Mouse (Mus musculus) cerebellum, adult 9-10 months (tissue): ENCODE results near the gene Erich2.
"Not testable (repeated sequence)": the region's sequence is repeated elsewhere in the genome, so short reads cannot be mapped to it uniquely, and the experiment has no call there.

Experiments
- DNase-seq: peaks from one replicate; pipeline ENCODE4 v3.0.0; 2022

The Erich2 gene

DNA sequence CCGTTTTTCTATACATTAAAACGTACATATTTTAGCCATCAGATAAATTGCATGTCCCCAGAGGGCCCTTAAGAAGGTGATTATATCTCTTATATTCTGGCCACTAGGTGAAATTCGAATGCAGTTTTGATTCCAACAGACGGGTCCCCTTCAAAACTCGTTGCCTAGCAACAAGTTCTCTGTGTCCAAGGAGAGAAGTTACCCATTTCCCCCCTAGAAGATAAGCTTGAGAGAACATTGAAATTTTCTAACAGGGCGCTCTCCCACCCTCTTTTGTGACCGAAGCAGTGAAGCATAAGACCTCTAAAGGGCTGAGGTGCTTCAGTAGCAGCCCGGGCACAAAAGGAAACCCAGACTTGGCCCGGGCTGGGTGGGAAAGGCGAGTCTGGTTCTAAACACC, at the start of gene Erich2:
Gene Erich2 (plus strand): TSS at position 324 of the 400 bp plus-strand sequence.
- DNase-seq: no peak

DNA sequence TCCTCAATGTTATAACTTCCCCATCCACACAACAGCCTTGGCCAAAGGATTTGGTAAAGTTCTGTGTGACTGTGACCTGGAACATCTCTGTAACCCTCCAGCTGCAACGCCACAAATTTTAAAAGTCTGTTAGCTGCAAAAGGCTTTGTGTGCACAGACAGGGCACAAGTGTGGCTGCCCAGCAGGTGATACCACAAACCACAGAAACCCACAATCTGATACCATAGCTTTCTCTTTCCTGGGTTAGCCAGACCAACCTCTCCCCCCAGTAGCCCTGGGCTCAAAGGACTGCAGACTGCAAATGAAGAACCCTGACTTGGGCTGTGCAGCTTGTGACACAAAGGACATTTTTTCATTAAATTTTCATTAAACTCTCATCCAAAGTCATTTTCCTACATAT, 45.0 kb upstream of the Erich2 start:
- DNase-seq: no peak

DNA sequence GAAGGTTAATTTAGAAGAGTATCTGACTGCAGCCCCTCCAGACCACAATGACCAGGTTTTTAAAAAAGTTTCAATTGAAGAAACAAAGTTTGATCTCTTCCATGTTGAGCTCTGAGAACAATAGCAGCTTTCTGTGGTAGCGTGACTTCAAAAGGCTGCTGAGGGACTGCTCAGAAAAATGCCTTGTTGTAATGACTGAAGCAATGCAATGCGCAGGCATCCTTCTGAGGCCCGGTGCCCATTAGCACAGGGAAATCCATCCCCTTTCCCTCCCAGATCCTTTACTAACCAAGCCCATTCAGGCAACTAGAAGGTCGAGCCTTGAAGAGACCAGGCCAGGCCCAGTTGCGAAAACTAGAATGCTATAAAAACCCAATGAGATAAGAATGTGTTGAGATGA, 37.5 kb upstream of the Erich2 start:
- DNase-seq: no peak

DNA sequence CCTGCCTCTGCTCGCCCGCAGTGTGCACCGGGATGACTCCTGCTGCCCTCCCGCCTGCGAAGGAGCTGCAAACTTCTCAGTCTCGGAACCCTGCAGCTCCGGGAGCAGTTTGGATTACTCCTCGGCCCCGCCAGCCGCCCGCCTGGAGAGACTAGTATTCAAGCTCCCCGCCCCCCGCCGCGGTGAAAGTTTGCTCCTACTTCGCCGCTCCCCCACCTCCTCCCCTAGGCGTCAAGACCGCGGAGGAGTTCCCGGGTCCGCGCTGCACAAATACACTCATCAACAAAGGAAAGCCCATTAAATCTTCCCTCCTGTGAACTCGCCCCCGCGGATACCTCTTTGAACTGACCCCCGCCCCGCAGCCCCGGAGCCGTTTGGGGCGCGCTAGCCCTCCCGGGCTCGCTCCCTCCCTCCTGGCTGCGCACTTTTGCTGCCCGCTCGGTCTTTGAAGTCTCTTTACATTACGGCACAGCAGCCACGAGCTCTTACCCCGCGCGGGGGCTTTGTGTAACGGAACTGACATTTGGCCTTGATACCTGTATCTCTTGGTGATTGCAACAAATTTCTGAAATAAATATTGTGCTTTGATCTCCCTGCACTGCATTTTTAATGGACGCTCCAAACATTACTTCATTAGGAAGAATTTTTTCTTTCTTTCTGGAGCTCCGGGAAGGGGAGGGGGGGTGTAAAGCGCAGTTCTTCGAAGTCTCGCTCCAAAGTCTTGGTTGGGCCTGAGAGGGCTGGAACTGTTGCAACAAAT, 36.6 kb upstream of the Erich2 start:
- no peak for DNase-seq

DNA sequence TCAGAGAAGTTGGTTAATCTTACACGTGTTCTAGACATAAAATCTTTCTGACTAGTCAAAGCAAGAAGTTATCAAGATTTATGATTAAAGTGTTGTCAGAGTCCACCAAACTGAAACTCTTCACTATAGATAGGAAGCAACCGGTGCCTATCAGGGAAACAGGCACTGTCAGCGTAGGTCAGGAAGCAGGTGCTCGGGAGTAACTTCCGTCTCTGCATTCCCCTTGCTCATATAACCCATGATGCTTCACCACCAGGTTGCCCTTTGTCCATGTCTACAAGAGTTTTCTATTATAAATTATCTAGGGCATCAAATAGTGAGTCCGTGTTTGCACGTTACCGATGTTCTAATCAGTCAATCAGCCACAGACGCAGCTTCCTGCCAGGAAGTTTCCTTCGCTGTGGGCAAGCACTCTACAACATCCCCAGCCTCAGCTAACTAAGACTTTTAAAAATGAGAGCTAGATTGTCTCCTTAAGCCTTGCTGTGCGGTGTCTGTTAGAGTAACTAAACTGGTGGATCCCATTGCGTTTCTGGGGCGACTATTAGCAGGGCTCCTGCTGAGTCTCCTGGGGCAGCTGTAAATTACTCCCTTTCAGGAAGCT, 10.8 kb upstream of the Erich2 start:
- DNase-seq: no peak

DNA sequence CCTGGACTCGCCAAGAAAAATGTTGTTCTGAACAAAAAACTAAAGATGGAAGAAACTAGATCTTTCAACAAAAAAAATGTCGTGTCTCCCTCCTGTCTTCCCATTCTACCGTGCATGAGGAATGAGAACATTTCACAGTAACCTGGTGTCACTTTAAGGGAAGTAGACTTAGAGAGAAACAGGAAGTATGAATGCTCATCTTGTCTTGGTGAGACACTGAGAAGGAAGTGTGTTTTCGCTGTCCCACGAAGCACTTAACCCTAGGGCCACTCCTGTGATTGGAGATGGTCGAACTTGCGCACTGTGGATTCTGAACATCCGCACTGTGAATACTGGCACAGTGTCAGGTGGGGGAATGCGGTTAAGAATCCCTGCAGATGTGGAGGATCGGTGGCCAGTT, 5.2 kb upstream of the Erich2 start:
- no peak for DNase-seq

DNA sequence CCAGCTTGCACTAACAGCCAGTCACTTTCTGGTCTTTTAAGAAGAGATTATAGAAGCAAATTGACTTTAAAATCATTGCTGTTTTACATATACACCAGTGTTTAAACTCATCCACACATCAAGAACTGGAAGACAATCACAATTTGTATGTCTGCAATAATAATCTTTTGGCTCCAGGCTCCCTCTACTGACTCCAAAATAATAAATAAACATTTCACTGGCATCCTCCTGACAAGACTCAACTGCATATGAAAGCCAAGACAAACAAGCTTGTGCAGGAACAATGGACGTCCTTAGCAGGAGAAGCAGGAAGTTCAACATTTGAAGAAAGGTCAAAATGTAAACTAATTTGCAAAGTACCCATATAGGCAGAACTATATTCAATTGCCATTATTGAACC, 3.4 kb upstream of the Erich2 start:
- DNase-seq: no peak

DNA sequence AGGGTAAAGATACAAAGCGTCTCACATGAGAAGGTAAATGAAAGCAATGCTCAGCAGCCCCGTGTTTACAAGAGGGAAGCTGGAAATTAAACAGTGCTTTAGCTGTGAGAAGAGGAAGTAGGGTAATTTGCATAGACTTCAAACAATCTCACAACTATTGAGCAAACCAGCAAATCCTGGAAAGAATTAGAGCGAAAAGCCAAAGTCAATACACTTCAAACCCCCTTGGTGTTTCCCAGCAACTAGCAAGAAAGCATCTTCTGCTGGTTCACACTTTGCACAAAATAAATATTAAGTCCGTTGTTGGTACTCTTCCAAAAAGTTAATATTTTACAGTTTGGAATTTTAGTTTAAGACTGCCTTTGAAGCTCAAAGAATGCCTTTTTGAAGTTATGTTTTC, 2.7 kb upstream of the Erich2 start:
- no peak for DNase-seq

DNA sequence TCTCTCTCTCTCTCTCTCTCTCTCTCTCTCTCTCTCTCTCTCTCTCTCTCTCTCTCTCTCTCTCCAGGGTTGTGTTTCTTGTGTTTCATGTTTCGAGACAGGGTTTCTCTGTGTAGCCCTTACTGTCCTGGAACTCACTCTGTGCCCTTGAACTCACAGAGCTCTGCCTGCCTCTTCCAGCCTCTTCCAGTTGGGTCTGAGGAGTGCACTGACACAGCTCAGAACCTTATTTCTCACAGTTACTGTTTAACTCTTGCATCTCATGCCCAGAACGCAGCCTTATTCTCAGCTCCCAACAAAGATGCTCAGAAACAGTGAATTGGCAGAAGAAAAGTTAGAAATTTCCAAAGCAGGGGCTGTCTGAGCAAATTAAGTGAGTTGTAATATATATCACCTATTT, 2.2 kb upstream of the Erich2 start:
- no peak for DNase-seq

DNA sequence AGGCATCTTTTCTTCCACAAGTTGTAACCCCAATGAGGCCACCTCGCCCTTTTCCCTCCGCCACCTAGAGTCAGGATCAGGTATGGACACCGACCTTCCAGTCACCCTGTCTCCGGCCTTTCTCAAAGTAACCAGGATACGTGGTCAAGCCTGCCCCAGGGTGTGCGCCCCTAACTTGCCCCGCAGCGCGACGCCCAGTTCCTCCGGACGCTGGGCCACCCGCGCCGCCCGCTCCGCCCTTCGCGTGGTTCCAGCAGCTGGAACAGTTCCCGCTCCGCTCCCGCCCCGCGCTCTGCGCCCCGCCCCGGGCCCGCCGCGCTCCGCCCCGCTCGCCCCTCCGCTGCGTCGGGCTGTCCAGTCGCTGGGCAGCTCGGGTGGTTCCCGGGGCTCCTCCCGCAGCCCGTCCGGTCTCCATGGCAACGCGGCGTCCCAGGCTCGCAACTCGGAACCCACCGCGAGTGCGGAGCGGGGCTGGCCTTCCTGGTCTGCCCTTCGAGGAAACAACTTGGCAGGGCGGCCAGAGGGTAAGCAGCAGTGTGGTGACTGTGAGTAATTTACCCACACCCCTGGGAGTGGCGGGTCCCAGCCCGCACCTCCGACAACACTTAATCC, 508 bp downstream of the Erich2 start:
- DNase-seq: peak; percentile 24

DNA sequence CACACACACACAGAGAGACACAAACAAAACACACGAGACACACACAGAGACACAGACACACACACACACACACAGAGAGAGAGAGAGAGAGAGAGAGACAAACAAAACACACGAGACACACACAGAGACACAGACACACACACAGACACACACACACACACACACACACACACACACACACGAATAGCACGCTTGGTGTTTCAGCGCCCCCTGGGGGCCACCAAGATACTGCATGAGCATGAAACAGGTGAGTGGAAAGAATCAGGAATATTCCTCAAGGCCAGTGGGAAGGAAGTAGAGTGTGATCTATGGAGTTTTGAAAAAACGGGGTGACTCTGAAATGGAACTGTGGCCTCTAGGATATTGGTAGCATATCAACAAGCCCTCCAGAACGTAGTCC, 29.7 kb downstream of the Erich2 start:
- DNase-seq: not testable (repeated sequence)

DNA sequence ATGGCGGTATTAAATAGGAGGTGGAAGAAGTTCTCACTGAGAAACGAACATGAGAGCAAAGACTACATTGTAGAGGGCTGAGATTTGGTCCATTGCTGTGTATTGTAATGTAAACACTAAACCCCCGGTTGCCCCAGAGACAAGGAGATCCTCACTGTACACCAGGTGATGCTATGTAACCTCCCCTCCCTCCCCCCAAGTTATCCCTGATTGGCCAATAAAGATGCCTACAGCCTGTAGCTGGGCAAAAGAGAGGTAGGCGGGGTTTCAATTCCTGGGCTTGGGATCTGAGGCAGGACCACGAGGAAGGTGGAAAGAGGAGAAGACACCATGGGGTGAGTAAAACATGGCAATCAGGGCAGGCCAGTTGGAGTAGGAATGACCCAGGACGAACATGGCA, 42.1 kb downstream of the Erich2 start:
- DNase-seq: no peak

DNA sequence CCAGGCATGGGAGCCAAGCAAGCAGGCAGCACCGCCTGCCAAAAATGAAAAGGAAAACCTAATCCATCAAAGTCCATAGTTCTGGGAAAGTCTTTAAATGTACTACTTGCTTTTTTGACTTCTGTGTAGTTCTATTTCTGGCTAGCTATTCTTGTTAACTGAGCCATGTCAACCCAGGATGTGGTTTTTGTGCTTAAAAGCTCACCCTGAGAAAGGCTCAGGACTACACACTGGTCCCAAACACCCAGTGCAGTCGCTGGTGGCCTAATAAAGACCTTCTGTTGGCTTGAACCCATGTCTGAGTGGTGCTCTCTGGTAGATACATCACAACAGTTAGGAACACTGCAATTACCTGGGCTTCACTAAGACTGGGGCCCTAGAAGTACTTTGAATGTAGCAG, 42.8 kb downstream of the Erich2 start:
- no peak for DNase-seq

DNA sequence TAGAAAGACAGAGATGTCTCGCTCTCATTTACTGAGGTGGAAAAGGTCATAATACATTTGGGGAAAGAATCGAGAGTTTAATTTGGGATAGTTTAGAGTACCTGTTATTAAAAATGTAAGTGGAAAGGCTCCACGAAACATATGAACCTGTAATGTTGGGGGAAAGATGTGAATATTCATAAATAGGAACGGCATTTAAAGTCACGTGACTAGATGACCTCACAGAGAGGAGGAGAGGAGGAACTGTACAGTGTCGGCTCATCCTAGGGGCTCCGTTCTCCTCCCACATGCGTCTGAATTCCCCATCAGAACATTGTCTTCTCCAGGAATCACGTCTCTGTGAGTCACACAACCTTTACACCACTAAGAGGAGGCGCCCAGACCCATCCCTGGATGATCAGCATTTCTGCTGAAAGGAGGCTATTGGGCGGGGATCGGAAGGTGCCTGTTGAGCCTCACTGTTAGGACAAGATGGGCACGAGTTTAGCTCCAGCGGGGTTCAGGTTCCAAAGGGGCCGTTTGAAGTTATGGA, 43.5 kb downstream of the Erich2 start:
- no peak for DNase-seq

DNA sequence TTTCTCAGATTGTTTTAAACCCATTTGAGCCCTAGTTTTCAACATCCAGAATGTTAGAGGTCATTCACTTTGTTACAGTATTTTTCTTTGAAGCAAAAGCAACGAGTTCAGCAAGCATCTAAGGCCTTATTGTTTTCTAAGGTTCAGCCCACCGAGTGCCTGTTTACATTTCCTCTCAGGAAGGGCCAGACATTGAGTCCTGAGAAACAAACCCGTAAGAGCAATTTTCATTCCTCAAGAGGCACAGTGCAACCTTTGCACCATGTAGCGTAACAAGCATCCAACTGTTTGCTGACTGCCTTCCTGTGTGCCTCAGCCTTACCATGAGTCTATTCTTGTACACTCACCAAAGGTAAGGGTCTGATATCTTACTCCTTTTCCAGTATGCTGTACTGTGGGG, 44.2 kb downstream of the Erich2 start, which contains the start of gene Gad1:
Gene Gad1 (plus strand): TSS at position 301 of the 400 bp plus-strand sequence.
- DNase-seq: no peak

DNA sequence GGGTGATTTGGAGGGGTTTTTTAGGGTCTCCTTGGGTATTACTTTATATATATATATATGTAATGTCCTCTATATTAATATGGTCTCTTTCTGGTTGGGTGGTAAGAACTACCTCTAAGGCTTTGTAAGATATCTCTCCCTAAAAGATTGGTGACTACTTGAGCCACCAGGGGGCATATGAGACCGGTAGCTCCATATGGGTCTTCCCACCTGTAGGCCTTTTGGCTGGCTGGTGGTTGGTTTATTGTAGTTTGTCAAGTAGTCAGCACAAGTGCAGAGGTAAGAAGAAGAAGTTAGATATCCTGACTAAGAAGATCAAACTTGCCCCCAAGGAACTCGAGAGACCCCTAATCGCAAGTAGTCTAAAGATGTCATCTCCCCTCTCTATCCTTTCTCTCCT, 45.2 kb downstream of the Erich2 start:
- no peak for DNase-seq

DNA sequence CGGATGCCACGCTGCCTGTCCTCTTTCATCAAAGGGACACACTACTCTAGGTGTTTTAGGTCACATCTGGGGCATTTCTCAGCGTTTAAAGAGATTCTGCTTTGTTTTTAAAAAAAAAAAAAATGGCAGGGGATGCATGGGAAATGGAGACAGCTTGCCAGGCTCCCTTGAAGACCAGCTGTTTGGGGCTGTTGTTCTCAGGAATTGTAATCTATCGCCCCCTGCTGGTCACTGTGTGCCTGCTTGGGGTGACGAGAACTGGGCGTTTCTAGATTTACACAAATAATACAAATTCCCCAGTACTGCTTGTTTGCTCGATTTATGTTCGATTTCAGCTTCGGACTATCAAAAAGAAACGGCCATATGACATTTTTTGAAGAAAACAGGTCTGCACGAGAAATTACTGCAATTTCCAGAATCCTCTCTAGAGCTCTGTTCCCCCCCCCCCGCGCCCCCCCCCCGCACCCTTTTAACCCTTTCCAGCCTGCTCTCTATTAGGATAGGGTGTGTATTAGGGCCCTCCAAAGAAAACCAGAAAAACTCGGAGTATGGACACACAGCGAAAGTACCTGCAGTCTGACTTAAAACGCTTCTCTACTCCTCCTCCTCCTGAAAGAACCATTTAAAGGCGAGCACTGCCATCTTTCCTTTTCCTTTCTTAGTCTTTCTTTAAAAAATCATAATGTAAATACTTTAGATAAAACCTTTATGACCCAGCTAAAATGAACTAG, 49.7 kb downstream of the Erich2 start:
- DNase-seq: peak; percentile 74

DNA sequence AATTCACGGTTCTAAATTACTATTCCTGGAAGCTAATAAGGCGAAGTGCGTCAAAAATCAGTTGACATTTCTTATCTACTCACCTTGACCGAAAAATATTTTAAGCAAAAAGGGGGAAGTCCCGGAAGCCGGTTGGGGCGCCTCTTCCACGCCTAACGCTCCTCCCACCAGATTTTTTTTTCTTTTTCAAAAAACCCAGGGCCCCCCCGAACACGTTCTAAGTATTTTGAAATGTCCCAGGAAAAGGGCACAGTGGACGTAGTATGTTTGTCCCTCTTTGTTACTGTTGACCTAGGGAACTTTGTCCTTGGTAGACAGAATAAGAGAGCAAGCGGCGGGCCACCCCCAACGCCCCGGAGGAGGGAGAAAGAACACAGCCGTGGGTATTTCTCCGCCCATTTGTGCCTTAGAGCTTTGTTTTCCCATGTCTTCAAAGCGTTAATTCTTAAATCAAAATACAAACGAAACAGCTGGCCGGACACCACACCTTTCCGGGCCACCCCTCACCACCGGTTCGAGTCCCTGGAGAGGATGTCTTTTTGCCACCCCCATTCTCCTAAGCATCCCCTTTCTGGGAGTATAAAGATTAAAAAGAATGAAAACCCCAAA, 50.3 kb downstream of the Erich2 start:
- no peak for DNase-seq

DNA sequence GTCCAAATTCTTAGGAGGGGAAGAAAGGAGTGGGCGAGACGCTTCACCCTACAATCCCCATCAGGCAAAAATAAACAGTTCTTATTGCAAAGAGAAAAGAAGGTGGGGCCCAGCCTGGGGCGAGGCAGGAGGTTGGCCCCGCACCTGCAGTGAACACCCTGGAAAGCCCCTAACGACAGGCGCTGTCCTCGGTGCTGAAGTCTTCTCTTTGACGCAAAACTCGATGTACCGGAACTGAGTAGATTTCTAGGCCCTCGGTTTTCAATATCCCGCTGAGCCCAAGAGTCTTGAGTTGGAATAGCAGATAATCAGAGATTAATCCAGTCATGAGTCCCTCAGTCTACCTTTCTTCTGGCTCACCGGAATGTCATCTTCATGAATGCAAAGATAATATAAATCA, 50.9 kb downstream of the Erich2 start:
- no peak for DNase-seq

DNA sequence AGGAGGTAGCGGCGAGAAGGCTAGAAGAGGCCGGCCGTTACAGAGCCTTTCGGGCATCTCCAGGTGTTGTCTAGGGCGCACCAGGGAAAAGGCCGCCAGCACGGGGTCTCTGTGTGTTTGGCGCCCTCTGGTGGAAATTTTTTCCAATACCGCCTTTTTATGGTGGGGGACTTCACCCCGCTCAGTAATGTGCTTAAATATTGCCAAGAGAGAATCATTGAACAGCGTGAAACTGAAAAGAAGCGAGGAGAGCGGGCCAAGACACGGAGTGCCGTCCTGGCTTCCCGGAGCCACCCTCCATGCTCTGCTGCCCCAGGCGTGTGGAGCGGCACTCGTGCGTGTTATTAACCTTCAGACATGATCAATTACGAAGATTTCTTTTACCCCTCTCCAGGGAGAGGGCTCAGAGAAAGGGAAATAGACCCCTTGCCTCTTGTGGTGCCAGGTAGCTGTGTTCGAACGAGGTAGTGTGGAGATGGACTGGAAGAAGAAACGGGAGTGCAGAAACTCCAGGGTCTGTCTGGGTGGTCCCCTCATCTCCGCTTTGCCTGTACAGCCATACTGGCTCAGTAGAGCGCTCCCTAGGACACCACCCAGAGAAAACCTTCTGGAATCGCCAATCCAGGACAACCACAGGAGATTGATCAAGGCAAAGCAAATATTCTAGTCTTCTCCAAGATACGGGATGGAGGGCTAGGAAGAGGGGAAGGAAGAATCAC, 52.6 kb downstream of the Erich2 start:
- DNase-seq: peak; percentile 41

DNA sequence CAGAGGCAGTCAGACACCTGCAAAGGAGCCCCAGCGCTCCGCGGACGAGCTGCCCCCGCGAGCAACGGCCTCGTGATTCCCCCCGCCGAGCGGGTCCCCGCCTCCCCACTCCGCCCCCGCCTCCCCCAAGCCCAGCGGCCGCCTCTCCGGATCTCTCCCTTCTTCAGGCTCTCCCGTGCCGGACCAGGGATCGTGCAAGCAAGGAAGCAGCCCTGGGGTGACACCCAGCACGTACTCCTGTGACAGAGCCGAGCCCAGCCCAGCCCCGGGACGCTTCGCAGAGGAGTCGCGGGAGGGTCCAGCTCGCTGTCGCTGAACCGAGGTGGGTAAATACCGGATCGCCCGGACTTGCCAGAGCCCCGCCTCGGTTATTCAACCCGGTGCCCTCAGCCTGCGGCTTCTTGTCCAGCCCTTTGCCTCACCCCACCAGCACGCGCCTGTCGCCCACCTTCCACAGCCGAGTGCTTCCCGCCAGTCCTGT, 53.4 kb downstream of the Erich2 start:
- no peak for DNase-seq

DNA sequence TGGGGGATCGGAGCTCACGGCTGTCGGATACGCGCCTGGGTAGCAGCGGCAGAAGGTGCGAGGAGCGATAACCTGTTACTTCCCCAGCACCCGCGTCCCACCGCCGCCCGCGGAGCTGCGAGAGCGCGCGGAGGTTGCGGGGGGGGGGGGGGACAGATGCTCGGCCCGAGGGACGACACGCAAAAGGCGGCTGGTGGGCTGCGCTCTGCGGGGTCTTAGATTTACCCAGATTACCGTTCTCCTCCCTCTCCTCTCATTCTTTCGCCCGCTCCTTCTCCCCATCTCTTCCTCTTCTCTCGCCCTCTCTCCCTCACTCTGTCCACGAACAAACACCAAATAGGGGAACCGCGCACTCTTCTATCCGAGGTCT, 54.0 kb downstream of the Erich2 start:
- no peak for DNase-seq
